Mouse (Mus musculus): Measurements from ENCODE around the gene Slco1a1. TPM values are rescaled to one million over a fixed set of nuclear protein-coding genes. Genes with fewer than 3 reads are reported as not detected.
"Not testable (repeated sequence)": the region's sequence is repeated elsewhere in the genome, so short reads cannot be mapped to it uniquely, and the experiment has no call there.

The Slco1a1 gene
- total RNA-seq (2021) = not detected
- long read RNA-seq, experiment 1 = 0 reads
- long read RNA-seq, experiment 2 = 0 reads

DNA sequence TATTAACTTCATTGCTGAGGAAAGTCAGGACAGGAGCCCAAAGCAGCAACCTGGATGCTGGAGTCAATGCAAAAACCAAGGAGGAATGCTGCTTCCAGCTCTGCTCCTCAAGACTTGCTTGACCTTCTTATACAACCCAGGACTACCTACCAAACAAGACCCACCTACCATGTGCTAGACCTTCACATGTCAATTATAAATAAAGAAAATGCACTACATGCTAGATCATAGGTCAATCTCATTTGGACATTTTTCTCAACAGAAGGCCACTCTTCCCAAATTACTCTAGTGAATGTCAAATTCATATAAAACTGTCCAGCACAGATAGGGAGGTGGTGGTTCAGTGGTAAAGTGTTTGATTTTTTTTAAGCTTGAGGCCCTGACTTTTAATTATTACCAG is at the start of gene Slco1a1:
Gene Slco1a1 (minus strand): TSS at position 101 of the 400 bp plus-strand sequence.
- DNase-seq = no peak
- intact Hi-C loops (cut with DNase I) = no loop called here

- no peak for DNase-seq
- intact Hi-C loops (cut with DNase I) = no loop called here
Observed at GRCm38 (mm10) chr6:141986772-141987171, 40.0 kb upstream of the Slco1a1 start.

DNA sequence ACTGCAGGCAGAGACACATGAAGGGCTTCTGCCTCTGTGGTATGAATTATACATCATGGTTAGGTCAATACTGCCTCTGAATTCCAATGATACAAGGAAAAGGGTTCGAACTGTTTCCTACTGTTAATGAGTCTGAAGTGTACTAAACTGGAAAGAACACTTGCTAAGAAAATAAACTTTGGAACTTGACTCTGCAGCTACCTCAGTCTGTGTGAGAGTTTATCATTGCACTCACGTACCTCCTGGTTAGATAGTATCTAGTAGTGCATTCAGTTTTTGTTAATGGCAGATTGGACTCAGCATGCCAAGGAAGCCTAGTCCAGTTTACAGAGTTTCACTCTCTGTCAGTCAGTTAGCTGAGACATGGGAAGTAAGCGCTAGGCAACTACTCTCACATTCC is 37.9 kb upstream of the Slco1a1 start:
- DNase-seq = no peak
- intact Hi-C loops (cut with DNase I) = no loop called here

- intact Hi-C loops (cut with DNase I) = no loop called here
- DNase-seq = no peak
Observed at GRCm38 (mm10) chr6:141962420-141962819, 15.7 kb upstream of the Slco1a1 start.

DNA sequence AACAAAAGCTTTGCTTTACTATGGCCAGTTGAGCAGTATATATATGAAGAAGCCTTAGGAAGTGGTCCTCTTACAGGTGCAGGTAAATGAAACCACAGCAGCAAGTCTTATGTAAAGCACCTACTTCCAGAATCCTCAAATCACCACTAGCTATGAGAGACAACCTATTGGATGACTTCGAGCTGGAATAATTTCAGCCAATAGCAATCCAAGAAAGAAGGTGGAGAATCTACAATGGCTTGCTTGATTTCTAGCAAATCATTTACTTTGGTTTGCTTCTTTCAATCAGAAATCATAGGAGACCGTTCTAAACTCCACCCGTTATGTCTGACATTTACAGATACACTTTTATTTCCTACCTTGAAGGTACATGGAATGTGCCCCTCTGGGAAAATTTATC is 15.1 kb upstream of the Slco1a1 start:
- DNase-seq = no peak
- intact Hi-C loops (cut with DNase I) = no loop called here

GRCm38 (mm10) chr6:141960482-141960881 is 13.7 kb upstream of the Slco1a1 start:
- DNase-seq = no peak
- intact Hi-C loops (cut with DNase I) = no loop called here

DNA sequence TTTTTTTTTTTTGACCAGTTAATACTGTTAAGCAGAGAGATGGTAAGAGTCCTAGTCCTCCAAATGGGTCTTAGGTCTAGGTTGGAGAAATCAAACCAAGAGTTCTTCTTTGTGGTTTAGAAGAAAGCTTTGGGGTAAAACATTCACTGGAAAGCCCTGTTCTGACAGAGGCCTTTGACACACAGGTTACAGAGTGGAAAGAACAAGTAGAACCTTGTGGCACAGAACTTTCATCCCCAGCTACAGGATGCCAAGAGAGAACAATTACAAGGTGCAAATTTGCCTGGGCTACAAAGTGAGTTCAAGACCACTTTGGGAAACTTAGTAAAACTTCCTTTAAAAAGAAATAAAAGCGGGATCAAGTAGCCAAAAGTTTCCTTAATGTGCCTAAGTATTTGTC is 6.3 kb downstream of the Slco1a1 start:
- intact Hi-C loops (cut with DNase I) = no loop called here
- no peak for DNase-seq

GRCm38 (mm10) chr6:141898197-141898596 is 48.6 kb downstream of the Slco1a1 start:
- intact Hi-C loops (cut with DNase I) = no loop called here
- no peak for DNase-seq

- DNase-seq = no peak
- intact Hi-C loops (cut with DNase I) = no loop called here
Observed at GRCm38 (mm10) chr6:141889723-141890122, 57.0 kb downstream of the Slco1a1 start.

DNA sequence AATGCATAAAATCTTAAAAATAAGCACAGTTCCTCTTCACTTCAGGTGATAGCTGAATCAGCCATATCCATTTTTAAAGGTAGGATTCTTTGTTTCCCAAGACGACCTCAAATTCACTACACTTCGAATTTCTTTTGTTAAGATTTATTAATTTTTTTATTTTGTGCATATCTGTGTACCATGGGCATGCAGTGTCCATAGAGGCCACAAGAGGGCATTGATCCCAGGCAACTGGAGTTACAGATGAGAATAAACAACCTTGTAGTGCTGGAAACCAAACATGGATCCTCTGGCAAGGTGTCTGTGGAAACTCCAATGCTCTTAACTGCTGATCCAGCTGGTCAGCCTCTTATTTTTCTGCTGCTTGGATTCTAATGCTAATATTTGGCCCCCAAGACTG is 58.5 kb downstream of the Slco1a1 start:
- intact Hi-C loops (cut with DNase I) = no loop called here
- DNase-seq = no peak

DNA sequence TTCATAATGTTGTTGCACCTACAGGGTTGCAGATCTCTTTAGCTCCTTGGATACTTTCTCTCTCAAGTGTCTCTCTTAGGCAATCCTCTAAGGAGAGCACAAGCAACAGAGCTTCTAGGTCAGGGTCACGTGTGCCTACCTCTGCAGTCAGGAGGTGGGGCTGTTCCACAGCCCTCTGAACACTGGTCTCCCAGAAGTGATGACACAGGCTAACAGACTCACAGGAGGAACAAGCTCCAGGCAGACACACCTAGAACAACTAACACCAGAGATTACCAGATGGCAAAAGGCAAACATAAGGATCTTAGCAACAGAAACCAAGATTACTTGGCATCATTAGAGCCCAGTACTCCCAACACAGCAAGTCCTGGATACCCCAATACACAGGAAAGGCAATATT is 64.2 kb downstream of the Slco1a1 start:
- no peak for DNase-seq
- intact Hi-C loops (cut with DNase I) = no loop called here

- DNase-seq; intact Hi-C loops (cut with DNase I): not testable (repeated sequence)
Observed at GRCm38 (mm10) chr6:141875742-141876141, 71.0 kb downstream of the Slco1a1 start.

GRCm38 (mm10) chr6:141871711-141872110 is 75.1 kb downstream of the Slco1a1 start:
- intact Hi-C loops (cut with DNase I) = no loop called here
- no peak for DNase-seq

DNA sequence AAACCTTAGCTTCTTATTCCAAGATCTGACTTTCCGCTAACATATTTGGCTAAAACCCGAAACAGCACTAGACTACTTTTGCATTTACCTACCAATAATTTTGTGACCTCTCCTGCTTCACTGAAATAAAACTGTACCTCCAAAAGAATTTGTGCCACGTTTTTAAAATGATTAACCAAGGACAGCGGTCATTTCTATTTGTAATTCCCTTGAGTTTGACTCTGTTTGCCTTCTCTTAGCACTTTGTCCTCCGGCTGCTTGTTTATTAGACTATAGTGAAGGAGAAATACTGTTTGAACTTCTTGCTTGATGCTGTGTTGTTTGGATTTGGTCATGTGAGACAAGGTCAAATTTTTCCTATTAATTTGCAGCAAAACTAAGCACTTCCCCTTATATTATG is 78.0 kb downstream of the Slco1a1 start:
- intact Hi-C loops (cut with DNase I) = no loop called here

DNA sequence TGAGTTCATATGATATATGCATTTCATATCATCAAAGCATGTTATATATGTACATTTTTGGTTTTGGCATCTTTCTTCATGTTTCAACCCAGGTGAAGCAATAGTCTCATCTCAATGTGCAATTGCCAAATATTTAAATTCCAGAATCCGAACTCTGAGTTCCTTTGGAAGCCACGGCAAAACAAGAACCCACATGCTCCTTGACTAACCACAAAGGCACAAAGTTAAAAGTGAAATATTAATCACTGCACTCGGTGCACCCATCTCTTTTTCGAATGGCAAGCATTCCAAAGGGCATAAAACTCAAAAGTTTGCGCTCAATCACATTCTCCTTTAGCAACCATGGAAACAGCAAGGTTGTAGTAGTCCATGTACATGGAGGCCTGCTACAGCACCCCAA is 80.7 kb downstream of the Slco1a1 start:
- intact Hi-C loops (cut with DNase I) = no loop called here
- no peak for DNase-seq

More for the DNA sequence above, 78.0 kb downstream of the Slco1a1 start:
- DNase-seq = no peak

GRCm38 (mm10) chr6:141857735-141858531 is 88.8 kb downstream of the Slco1a1 start:
- DNase-seq = no peak
- intact Hi-C loops (cut with DNase I) = no loop called here

Other genes starting within 250 kb of the Slco1a1 start
- gene Gm5724, start 173.2 kb downstream of the Slco1a1 start, total RNA-seq (2021) = not detected
- under 1 TPM; 0.54 to 0.79 TPM for gene Slco1a4, start 90.8 kb downstream of the Slco1a1 start, total RNA-seq (2021)
- gene Gm6614, start 64.5 kb upstream of the Slco1a1 start, total RNA-seq (2021) = not detected